Mouse (Mus musculus) heart, adult 18-20 months (tissue): ENCODE data around the gene Hipk2. TPM values are rescaled to one million over a fixed set of nuclear protein-coding genes. Genes with fewer than 3 reads are reported as not detected.

Source experiments
- DNase-seq, 2 experiments: peaks; one replicate each; pipeline ENCODE4 v3.0.0; 2021 to 2022; ENCODE audit warnings: mixed read lengths in 1 of 2
- total RNA-seq, 2 experiments: library from RNA; stranded (reverse); gene quantifications; 2 replicates each; pipeline ENCODE4 v1.2.3; 2021

The Hipk2 gene
- total RNA-seq, 2 experiments from 2014 or later: 83.6 to 98.5 TPM

- no peak for DNase-seq
Measured at GRCm38 (mm10) chr6:38902820-38903439, 27.0 kb upstream of the Hipk2 start.

- no peak for DNase-seq
Measured at GRCm38 (mm10) chr6:38901636-38902035, 25.7 kb upstream of the Hipk2 start.

- DNase-seq: no peak
Measured at GRCm38 (mm10) chr6:38901152-38901551, 25.2 kb upstream of the Hipk2 start.

- DNase-seq: no peak
Measured at GRCm38 (mm10) chr6:38900479-38901126, 24.6 kb upstream of the Hipk2 start.

GRCm38 (mm10) chr6:38900073-38900472 is 24.1 kb upstream of the Hipk2 start:
- peak in 1 of 2 experiments; percentile 22 for DNase-seq

GRCm38 (mm10) chr6:38893615-38894014 is 17.6 kb upstream of the Hipk2 start:
- DNase-seq: no peak

- no peak for DNase-seq
Measured at GRCm38 (mm10) chr6:38892017-38892416, 16.1 kb upstream of the Hipk2 start.

- DNase-seq: no peak
Measured at GRCm38 (mm10) chr6:38889156-38889555, 13.2 kb upstream of the Hipk2 start.

- DNase-seq: no peak
Measured at GRCm38 (mm10) chr6:38887436-38887835, 11.5 kb upstream of the Hipk2 start.

GRCm38 (mm10) chr6:38885132-38885531 is 9.2 kb upstream of the Hipk2 start:
- DNase-seq: no peak

GRCm38 (mm10) chr6:38884482-38884881 is 8.5 kb upstream of the Hipk2 start:
- DNase-seq: no peak

- DNase-seq: no peak
Measured at GRCm38 (mm10) chr6:38882728-38883171, 6.8 kb upstream of the Hipk2 start.

- DNase-seq: no peak
Measured at GRCm38 (mm10) chr6:38881975-38882374, 6.0 kb upstream of the Hipk2 start.

- DNase-seq: no peak
Measured at GRCm38 (mm10) chr6:38881468-38881867, 5.5 kb upstream of the Hipk2 start.

GRCm38 (mm10) chr6:38877674-38878073 is 1.7 kb upstream of the Hipk2 start:
- DNase-seq: no peak

- DNase-seq: peak; percentile 50 to 64
Measured at GRCm38 (mm10) chr6:38875258-38876070, 501 bp downstream of the Hipk2 start, which contains the start of gene Tbxas1. Tbxas1 (plus strand) TSS chr6:38875404.

GRCm38 (mm10) chr6:38874565-38875257 is 1.3 kb downstream of the Hipk2 start:
- DNase-seq: peak; percentile 25 to 60

- DNase-seq: peak; percentile 58 to 84
Measured at GRCm38 (mm10) chr6:38874035-38874434, 1.9 kb downstream of the Hipk2 start.

- no peak for DNase-seq
Measured at GRCm38 (mm10) chr6:38873316-38873715, 2.6 kb downstream of the Hipk2 start.

GRCm38 (mm10) chr6:38871051-38871450 is 4.9 kb downstream of the Hipk2 start:
- DNase-seq: peak in 1 of 2 experiments; percentile 70

- DNase-seq: no peak
Measured at GRCm38 (mm10) chr6:38870070-38870469, 5.9 kb downstream of the Hipk2 start.

GRCm38 (mm10) chr6:38868974-38869373 is 7.0 kb downstream of the Hipk2 start:
- DNase-seq: no peak
